Mouse (Mus musculus) CH12.LX (cell line): Measurements from ENCODE around the gene Pck2.

ENCODE experiments used
- CTCF ChIP-seq, 2 experiments: IDR thresholded peaks in 1 of 2; conservative IDR thresholded peaks in 1 of 2; 2 replicates each; pipeline ENCODE4 v1.5.1; 2011 to 2012; ENCODE audit warnings: low read depth in 2 of 2, low read length in 2 of 2, improper control_type of control experiment in 1 of 2, inconsistent platforms in 1 of 2, mild to moderate bottlenecking in 1 of 2, moderate library complexity in 1 of 2
- USF1 ChIP-seq: IDR thresholded peaks from 2 replicates; pipeline ENCODE4 v1.6.1; 2014; ENCODE audit warnings: low read depth, mild to moderate bottlenecking, inconsistent platforms, low read length, improper control_type of control experiment

DNA sequence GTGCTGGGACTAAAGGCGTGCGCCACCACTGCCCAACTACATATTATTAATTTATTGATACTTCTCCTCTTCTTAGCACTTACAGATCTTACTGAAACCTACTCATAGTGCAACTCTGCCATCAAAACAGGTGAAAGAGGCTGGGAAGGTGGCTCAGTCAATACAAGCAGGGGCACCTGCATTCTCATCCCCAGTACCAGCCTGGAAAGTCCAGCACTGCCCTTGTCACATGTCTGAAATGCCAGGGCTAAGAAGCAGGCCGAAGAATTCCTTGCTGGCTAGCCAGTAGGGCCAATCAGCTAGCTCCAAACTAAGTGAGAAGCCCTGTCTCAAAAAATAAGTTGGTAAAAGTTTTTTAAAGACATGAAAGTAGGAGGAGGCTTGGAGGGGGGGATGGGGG, 17.5 kb downstream of the Pck2 start:
- TF ChIP-seq USF1: no peak
- TF ChIP-seq CTCF (conservative IDR thresholded peaks at IDR 0.05 in 1 of 2, IDR thresholded peaks at IDR 0.05 in 1 of 2; ENCODE audit: low read depth in 2 of 2, low read length in 2 of 2): no peak
